Mouse (Mus musculus) gastrocnemius, adult 8-10 months (tissue): ENCODE data around the gene Gm13420. TPM values are rescaled to one million over a fixed set of nuclear protein-coding genes. Genes with fewer than 3 reads are reported as not detected.

ENCODE experiments used
- DNase-seq, 2 experiments: peaks; one replicate each; pipeline ENCODE4 v3.0.0; 2022; ENCODE audit warnings: low spot score in 2 of 2
- total RNA-seq, 4 experiments: library from RNA; stranded (reverse); gene quantifications; 2 replicates each; pipeline ENCODE4 v1.2.4; 2022

Gene Gm13420
- total RNA-seq, 4 experiments from 2014 or later: not detected

- DNase-seq: no peak
These were observed 49.3 kb downstream of the Gm13420 start for GRCm38 (mm10) chr2:29702189-29702588.

GRCm38 (mm10) chr2:29701393-29701792, 50.1 kb downstream of the Gm13420 start:
- no peak for DNase-seq

GRCm38 (mm10) chr2:29700898-29701297, 50.6 kb downstream of the Gm13420 start:
- DNase-seq: no peak

- no peak for DNase-seq
These were observed 52.8 kb downstream of the Gm13420 start for GRCm38 (mm10) chr2:29698421-29699290.

GRCm38 (mm10) chr2:29696207-29696800, 55.2 kb downstream of the Gm13420 start:
- no peak for DNase-seq

Other genes starting within 250 kb of the Gm13420 start
- gene Rapgef1, start 132.0 kb downstream of the Gm13420 start, total RNA-seq: 100 to 1,000 TPM; 152 to 187 (median 158) TPM
- gene Gm13547, start 7.6 kb upstream of the Gm13420 start, total RNA-seq: not detected
- 1 to 10 TPM; 6.7 to 8.4 (median 7.5) TPM for gene Coq4, start 35.8 kb upstream of the Gm13420 start, total RNA-seq
- 10 to 100 TPM; 20.8 to 31.6 (median 26.2) TPM for gene Trub2, start 36.8 kb upstream of the Gm13420 start, total RNA-seq
- 1 to 10 TPM; 5.4 to 7.5 (median 6.6) TPM for gene Slc27a4, start 50.9 kb upstream of the Gm13420 start, total RNA-seq
- 10 to 100 TPM; 25.7 to 33.0 (median 28.5) TPM for gene Urm1, start 68.4 kb upstream of the Gm13420 start, total RNA-seq
- gene Cercam, start 117.5 kb upstream of the Gm13420 start, total RNA-seq: 1 to 10 TPM; 1.4 to 3.6 (median 1.7) TPM
- 10 to 100 TPM in 3 of 4 experiments, 1 to 10 TPM in 1; 9.9 to 12.1 (median 11.1) TPM for gene Odf2, start 137.5 kb upstream of the Gm13420 start, total RNA-seq
- gene Gle1, start 183.7 kb upstream of the Gm13420 start, total RNA-seq: 10 to 100 TPM; 20.1 to 27.0 (median 22.9) TPM
- gene Sptan1, start 213.9 kb upstream of the Gm13420 start, total RNA-seq: 10 to 100 TPM; 29.2 to 43.7 (median 36.4) TPM